Mouse (Mus musculus) lung, adult 2 months (tissue): ENCODE data around the gene Mfsd9.

ENCODE experiments used
- CTCF ChIP-seq: fragments of 200-500 bp; IDR thresholded peaks from 2 replicates; pipeline ENCODE4 v1.5.1; 2011; ENCODE audit warnings: mild to moderate bottlenecking, low read length, control low read depth; ENCODE audit not compliant: insufficient read depth
- POLR2A ChIP-seq: fragments of 200-500 bp; IDR thresholded peaks from 2 replicates; pipeline ENCODE4 v1.6.1; 2011; ENCODE audit warnings: low read depth, mild to moderate bottlenecking, control low read depth, low read length, borderline replicate concordance; ENCODE audit errors: extremely low read depth

DNA sequence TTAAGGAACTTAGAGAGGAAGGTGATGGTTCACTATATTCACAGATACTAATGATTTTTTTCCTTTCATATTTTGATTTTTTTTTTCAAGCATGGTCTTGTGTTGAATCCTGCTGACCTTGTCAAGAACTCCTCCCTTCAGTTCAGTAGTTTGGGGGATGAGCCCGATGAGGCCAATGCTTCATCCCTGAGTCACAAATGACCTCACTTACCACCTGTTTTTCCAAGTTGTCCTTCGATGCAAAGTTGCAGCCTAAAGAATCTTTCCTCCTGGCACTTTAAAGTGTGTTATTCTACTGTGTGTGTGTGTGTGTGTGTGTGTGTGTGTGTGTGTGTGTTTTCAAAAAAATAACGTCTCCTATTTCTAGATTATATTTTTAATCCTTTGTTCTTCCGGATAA lies 45.0 kb upstream of the Mfsd9 start:
- TF ChIP-seq CTCF (no peak), POLR2A (no peak)
